Mouse (Mus musculus) MEL (cell line): ENCODE results near the gene H2-M3. TPM values are rescaled to one million over a fixed set of nuclear protein-coding genes. Genes with fewer than 3 reads are reported as not detected.

Experiments
- DNase-seq: peaks from one replicate; pipeline ENCODE4 v3.0.0; 2011; ENCODE audit warnings: low read depth, low spot score
- H3K27ac ChIP-seq: 2 replicates; pipeline ENCODE4 v1.5.1; 2012; ENCODE audit warnings: low read depth, mild to moderate bottlenecking, control low read depth, low read length, moderate library complexity; ENCODE audit not compliant: control insufficient read depth
- H3K27me3 ChIP-seq, 2 experiments: fragments of 150-350 bp in 1 of 2; sonication (generic) in 1 of 2; 2 replicates each; pipeline ENCODE4 v1.6.1; 2012; ENCODE audit warnings: low read length in 2 of 2, mild to moderate bottlenecking in 2 of 2, improper control_type of control experiment in 1 of 2, moderate library complexity in 1 of 2; ENCODE audit not compliant: insufficient read depth in 2 of 2, control insufficient read depth in 1 of 2
- H3K36me3 ChIP-seq, 2 experiments: 2 replicates each; pipeline ENCODE4 v1.6.1; 2012 to 2014; ENCODE audit warnings: low read length in 2 of 2, improper control_type of control experiment in 1 of 2, inconsistent platforms in 1 of 2, mild to moderate bottlenecking in 1 of 2; ENCODE audit not compliant: insufficient read depth in 2 of 2, control insufficient read depth in 1 of 2
- H3K4me1 ChIP-seq, 2 experiments: fragments of 150-350 bp in 1 of 2; sonication (generic) in 1 of 2; 2 replicates each; pipeline ENCODE4 v1.6.1; 2012; ENCODE audit warnings: low read length in 2 of 2, improper control_type of control experiment in 1 of 2, mild to moderate bottlenecking in 1 of 2; ENCODE audit not compliant: insufficient read depth in 2 of 2, control insufficient read depth in 1 of 2
- H3K4me3 ChIP-seq, 2 experiments: fragments of 150-350 bp in 1 of 2; sonication (generic) in 1 of 2; 2 replicates each; pipeline ENCODE4 v1.5.1; 2012; ENCODE audit warnings: low read depth in 2 of 2, low read length in 2 of 2, mild to moderate bottlenecking in 2 of 2, moderate library complexity in 2 of 2, control low read depth in 1 of 2, improper control_type of control experiment in 1 of 2; ENCODE audit not compliant: control insufficient read depth in 1 of 2, insufficient read depth in 1 of 2
- H3K79me2 ChIP-seq: 2 replicates; pipeline ENCODE4 v1.6.1; 2012; ENCODE audit warnings: mild to moderate bottlenecking, low read length, moderate library complexity; ENCODE audit not compliant: control insufficient read depth, poor library complexity, insufficient read depth
- H3K9ac ChIP-seq: 2 replicates; pipeline ENCODE4 v1.6.1; 2012; ENCODE audit warnings: low read depth, mild to moderate bottlenecking, control low read depth, low read length, moderate library complexity; ENCODE audit not compliant: control insufficient read depth, poor library complexity, severe bottlenecking
- H3K9me3 ChIP-seq: fragments of 150-350 bp; sonication (generic); replicated peaks from 2 replicates; pipeline ENCODE4 v1.6.1; 2012; ENCODE audit warnings: mild to moderate bottlenecking, low read length, improper control_type of control experiment, moderate library complexity; ENCODE audit not compliant: insufficient read depth
- BHLHE40 ChIP-seq: IDR thresholded peaks from 2 replicates; pipeline ENCODE4 v1.6.1; 2012; ENCODE audit warnings: low read depth, mild to moderate bottlenecking, inconsistent platforms, low read length, improper control_type of control experiment, borderline replicate concordance
- CTCF ChIP-seq, 3 experiments: IDR thresholded peaks in 2 of 3; conservative IDR thresholded peaks in 1 of 3; 2 replicates each; pipeline ENCODE4 v1.5.1; 2011 to 2012; ENCODE audit warnings: low read length in 3 of 3, low read depth in 2 of 3, mild to moderate bottlenecking in 2 of 3, improper control_type of control experiment in 1 of 3, inconsistent platforms in 1 of 3, mixed read lengths in 1 of 3, moderate library complexity in 1 of 3; ENCODE audit not compliant: control insufficient read depth in 1 of 3, insufficient read depth in 1 of 3, poor library complexity in 1 of 3, severe bottlenecking in 1 of 3
- E2F4 ChIP-seq: IDR thresholded peaks from 2 replicates; pipeline ENCODE4 v1.6.1; 2011; ENCODE audit warnings: low read depth, low read length, improper control_type of control experiment, borderline replicate concordance
- ETS1 ChIP-seq: IDR thresholded peaks from 2 replicates; pipeline ENCODE4 v1.6.1; 2012; ENCODE audit warnings: low read depth, mild to moderate bottlenecking, inconsistent platforms, low read length, improper control_type of control experiment, moderate library complexity
- GABPA ChIP-seq: IDR thresholded peaks from 2 replicates; pipeline ENCODE4 v1.6.1; 2012; ENCODE audit warnings: low read depth, mild to moderate bottlenecking, inconsistent platforms, low read length, improper control_type of control experiment, moderate library complexity
- HCFC1 ChIP-seq: IDR thresholded peaks from 2 replicates; pipeline ENCODE4 v1.6.1; 2012; ENCODE audit warnings: low read depth, mild to moderate bottlenecking, inconsistent platforms, low read length, improper control_type of control experiment, moderate library complexity
- JUND ChIP-seq: IDR thresholded peaks from 2 replicates; pipeline ENCODE4 v1.6.1; 2011; ENCODE audit warnings: low read depth, mild to moderate bottlenecking, improper control_type of control experiment, low read length
- KAT2A ChIP-seq: conservative IDR thresholded peaks from 2 replicates; pipeline ENCODE4 v1.6.1; 2012; ENCODE audit warnings: low read depth, low read length, improper control_type of control experiment, inconsistent platforms
- MAZ ChIP-seq: IDR thresholded peaks from 2 replicates; pipeline ENCODE4 v1.6.1; 2012; ENCODE audit warnings: low read depth, mild to moderate bottlenecking, inconsistent platforms, low read length, improper control_type of control experiment
- MEF2A ChIP-seq: IDR thresholded peaks from 2 replicates; pipeline ENCODE4 v1.6.1; 2014; ENCODE audit warnings: low read depth, mild to moderate bottlenecking, inconsistent platforms, low read length, improper control_type of control experiment; ENCODE audit not compliant: poor library complexity, insufficient replicate concordance, severe bottlenecking; ENCODE audit errors: extremely low read depth
- MXI1 ChIP-seq: IDR thresholded peaks from 2 replicates; pipeline ENCODE4 v1.6.1; 2011; ENCODE audit warnings: mild to moderate bottlenecking, low read depth, low read length, improper control_type of control experiment
- NELFE ChIP-seq: IDR thresholded peaks from 2 replicates; pipeline ENCODE4 v1.6.1; 2011; ENCODE audit warnings: low read depth, low read length, improper control_type of control experiment
- POLR2A ChIP-seq, 2 experiments: IDR thresholded peaks; 2 replicates each; pipeline ENCODE4 v1.6.1; 2011 to 2012; ENCODE audit warnings: low read length in 2 of 2, mild to moderate bottlenecking in 2 of 2, control low read depth in 1 of 2, improper control_type of control experiment in 1 of 2, low read depth in 1 of 2, moderate library complexity in 1 of 2; ENCODE audit not compliant: control insufficient read depth in 1 of 2, insufficient read depth in 1 of 2, poor library complexity in 1 of 2
- POLR2AphosphoS2 ChIP-seq: IDR thresholded peaks from 2 replicates; pipeline ENCODE4 v1.6.1; 2011; ENCODE audit warnings: low read length, improper control_type of control experiment
- POLR2AphosphoS5 ChIP-seq: IDR thresholded peaks from 2 replicates; pipeline ENCODE4 v1.6.1; 2012; ENCODE audit warnings: low read depth, borderline replicate concordance, mild to moderate bottlenecking, inconsistent platforms, low read length, moderate library complexity, mixed read lengths
- RAD21 ChIP-seq: IDR thresholded peaks from 2 replicates; pipeline ENCODE4 v1.6.1; 2011; ENCODE audit warnings: mild to moderate bottlenecking, low read depth, low read length, improper control_type of control experiment
- RCOR1 ChIP-seq: IDR thresholded peaks from 2 replicates; pipeline ENCODE4 v1.6.1; 2012; ENCODE audit warnings: low read depth, mild to moderate bottlenecking, inconsistent platforms, low read length, improper control_type of control experiment
- SMC3 ChIP-seq: IDR thresholded peaks from 2 replicates; pipeline ENCODE4 v1.6.1; 2011; ENCODE audit warnings: low read depth, low read length, improper control_type of control experiment
- TAL1 ChIP-seq: IDR thresholded peaks from 2 replicates; pipeline ENCODE4 v1.6.1; 2012; ENCODE audit warnings: mild to moderate bottlenecking, inconsistent platforms, low read length, moderate library complexity, mixed read lengths
- TCF12 ChIP-seq: IDR thresholded peaks from 2 replicates; pipeline ENCODE4 v1.6.1; 2014; ENCODE audit warnings: low read depth, mild to moderate bottlenecking, inconsistent platforms, low read length, improper control_type of control experiment, moderate library complexity
- UBTF ChIP-seq: IDR thresholded peaks from 2 replicates; pipeline ENCODE4 v1.6.1; 2012; ENCODE audit warnings: low read depth, mild to moderate bottlenecking, inconsistent platforms, low read length, improper control_type of control experiment, moderate library complexity, borderline replicate concordance; ENCODE audit not compliant: insufficient read depth
- USF1 ChIP-seq: IDR thresholded peaks from 2 replicates; pipeline ENCODE4 v1.6.1; 2014; ENCODE audit warnings: low read depth, mild to moderate bottlenecking, inconsistent platforms, low read length, improper control_type of control experiment, moderate library complexity
- ZC3H11A ChIP-seq: IDR thresholded peaks from 2 replicates; pipeline ENCODE4 v1.6.1; 2012; ENCODE audit warnings: low read depth, mild to moderate bottlenecking, inconsistent platforms, low read length, improper control_type of control experiment
- ZNF384 ChIP-seq: IDR thresholded peaks from 2 replicates; pipeline ENCODE4 v1.6.1; 2012; ENCODE audit warnings: low read depth, mild to moderate bottlenecking, inconsistent platforms, low read length, improper control_type of control experiment
- polyA plus RNA-seq, 2 experiments: library from polyadenylated mRNA; stranded (reverse) in 1 of 2; unstranded in 1 of 2; fragments of >175 nt in 1 of 2; fragments of >200 nt in 1 of 2; gene quantifications; 2 replicates each; pipeline versions ENCODE4 v1.2.1 to v1.2.4; 2012; ENCODE audit warnings: low replicate concordance in 2 of 2, low read depth in 1 of 2; ENCODE audit not compliant: insufficient read length in 2 of 2, insufficient read depth in 1 of 2, missing spikeins in 1 of 2
- total RNA-seq: library from RNA; depleted of rRNA; stranded (reverse); fragments of 300-350 nt; gene quantifications from 2 replicates; pipeline ENCODE4 v1.2.3, GENCODE M21; 2012

Gene H2-M3
- total and polyA plus RNA-seq, 3 experiments: 1.1 to 4.7 TPM; not detected in 1

DNA sequence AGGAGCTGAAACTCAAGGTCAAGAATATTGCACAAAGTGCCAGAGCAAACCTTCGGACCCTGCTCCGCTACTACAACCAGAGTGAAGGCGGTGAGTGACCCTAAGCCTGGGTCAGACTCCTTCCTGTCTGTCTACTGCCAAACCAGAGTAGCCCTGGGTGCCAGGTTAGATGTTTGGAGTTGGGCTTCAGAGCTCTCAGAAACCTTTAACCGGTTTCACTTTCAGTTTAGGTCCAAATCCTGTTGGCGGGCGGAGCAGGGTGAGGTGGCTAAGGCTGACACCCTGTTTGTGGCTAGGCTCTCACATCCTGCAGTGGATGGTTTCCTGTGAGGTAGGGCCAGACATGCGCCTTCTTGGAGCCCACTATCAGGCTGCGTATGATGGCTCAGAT is 677 bp downstream of the H2-M3 start:
- no peaks in the 10 kb centered on the region; the same call in 1 of the 2 replicates for H3K79me2 ChIP-seq
- H3K36me3 ChIP-seq: no peaks in the 10 kb centered on the region; a peak in 1 of 4 replicates
- peak overlapping the region; percentile 55 for H3K9ac ChIP-seq
- no peaks in the 10 kb centered on the region for H3K9me3 ChIP-seq
- H3K27me3 ChIP-seq: no peaks in the 10 kb centered on the region
- H3K27ac ChIP-seq: no peak overlapping the region
- peaks cover 0 to 8% of the 10 kb centered on the region in 2 experiments; a peak in 1 of 4 replicates for H3K4me1 ChIP-seq
- peak; percentile 39 for DNase-seq
- peak overlapping the region; percentile 82 to 100 for H3K4me3 ChIP-seq
- peak; percentile 63 for TF ChIP-seq ETS1
- no peak for TF ChIP-seq ZC3H11A
- TF ChIP-seq RCOR1: no peak
- TF ChIP-seq MAZ: no peak
- no peak for TF ChIP-seq POLR2AphosphoS2
- TF ChIP-seq POLR2AphosphoS5: no peak
- 0 out of 2 replicates have a peak, but pooled peaks have one; percentile 11 for TF ChIP-seq E2F4
- no peak for TF ChIP-seq ZNF384
- TF ChIP-seq HCFC1: no peak
- no peak for TF ChIP-seq POLR2A (IDR thresholded peaks at IDR 0.05; ENCODE audit: control insufficient read depth in 1 of 2, insufficient read depth in 1 of 2, low read depth in 1 of 2, low read length in 2 of 2, poor library complexity in 1 of 2)
- TF ChIP-seq KAT2A: no peak
- no peak for TF ChIP-seq NELFE
- TF ChIP-seq, all 39 proteins: peak for 2

DNA sequence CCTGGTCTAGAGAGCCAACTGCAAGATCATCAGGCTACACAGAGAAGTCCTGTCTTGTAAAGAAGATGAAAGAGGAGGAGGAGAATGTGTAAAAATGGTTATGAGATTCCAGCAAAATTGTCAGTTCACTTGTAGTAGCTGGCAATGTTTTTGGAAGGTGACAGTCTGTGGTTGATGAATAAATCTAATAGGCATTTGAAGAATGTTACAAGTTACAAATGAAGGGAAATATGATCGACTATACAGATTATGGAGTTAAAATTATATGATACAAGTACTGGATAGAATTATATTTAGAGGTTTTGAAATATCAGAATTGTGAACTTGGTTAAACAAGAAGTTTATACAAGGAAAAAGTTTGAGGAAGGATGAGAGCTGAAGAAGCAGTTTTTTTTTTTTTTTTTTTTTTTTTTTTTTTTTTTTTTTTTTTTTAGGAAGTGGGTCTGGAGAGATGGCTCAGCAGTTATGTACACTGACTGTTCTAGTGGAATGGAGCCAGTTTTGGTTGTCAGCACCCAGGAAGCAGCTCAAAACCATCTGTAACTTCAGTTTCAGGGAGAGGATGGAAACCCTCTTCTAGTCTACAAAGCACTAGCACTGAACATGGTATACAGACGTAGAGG is 5.7 kb downstream of the H2-M3 start:
- H3K36me3 ChIP-seq: no peaks in the 10 kb centered on the region; a peak in 1 of 4 replicates
- DNase-seq: peak; percentile 22

DNA sequence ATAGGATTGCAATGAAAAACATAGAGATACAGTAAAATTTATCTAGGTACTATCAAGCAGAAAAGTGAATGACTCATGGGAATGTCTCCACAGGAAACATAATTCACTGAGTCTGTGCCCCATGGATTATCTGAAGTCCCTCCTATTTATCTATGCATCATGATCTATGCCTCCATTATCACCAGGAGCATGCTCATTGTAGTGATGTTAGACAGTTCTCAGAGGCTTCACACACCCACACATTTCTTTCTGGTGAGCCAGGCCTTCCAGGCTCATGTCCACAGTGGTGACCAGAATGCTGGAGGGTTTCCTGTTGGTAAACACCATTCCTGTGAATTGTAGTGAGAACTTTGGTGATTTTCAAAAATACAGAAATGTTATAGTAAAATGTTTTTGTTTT is 6.6 kb downstream of the H2-M3 start:
- no peak overlapping the region for H3K4me3 ChIP-seq
- H3K79me2 ChIP-seq: no peaks in the 10 kb centered on the region
- no peak overlapping the region for H3K9ac ChIP-seq
- H3K36me3 ChIP-seq: no peaks in the 10 kb centered on the region
- DNase-seq: no peak
- no peak overlapping the region for H3K27ac ChIP-seq
- H3K4me1 ChIP-seq: peaks cover 0 to 2% of the 10 kb centered on the region in 2 experiments; a peak in 1 of 4 replicates
- TF ChIP-seq TAL1 (no peak), HCFC1 (no peak), SMC3 (no peak), RAD21 (no peak), MXI1 (no peak), BHLHE40 (no peak), MAZ (no peak), UBTF (no peak), CTCF (IDR thresholded peaks at IDR 0.05 in 2 of 3, conservative IDR thresholded peaks at IDR 0.05 in 1 of 3; ENCODE audit: control insufficient read depth in 1 of 3, insufficient read depth in 1 of 3, low read depth in 2 of 3, low read length in 3 of 3, poor library complexity in 1 of 3, severe bottlenecking in 1 of 3) (no peak), MEF2A (no peak), GABPA (no peak), ETS1 (no peak), JUND (no peak), USF1 (no peak), TCF12 (no peak)
- H3K9me3 ChIP-seq: no peaks in the 10 kb centered on the region
- no peaks in the 10 kb centered on the region for H3K27me3 ChIP-seq

More for the DNA sequence above, 5.7 kb downstream of the H2-M3 start:
- H3K9ac ChIP-seq: no peak overlapping the region
- no peaks in the 10 kb centered on the region for H3K27me3 ChIP-seq
- no peak overlapping the region for H3K27ac ChIP-seq
- peaks cover 0 to 6% of the 10 kb centered on the region in 2 experiments; a peak in 1 of 4 replicates for H3K4me1 ChIP-seq
- TF ChIP-seq ZNF384 (peak; percentile 90), ETS1 (peak; percentile 26; the same call in 1 of the 2 replicates), JUND (no peak)
- no peaks in the 10 kb centered on the region for H3K9me3 ChIP-seq
- H3K4me3 ChIP-seq: no peak overlapping the region
- no peaks in the 10 kb centered on the region for H3K79me2 ChIP-seq
